ENCODE assay signal across 21 mouse cellular contexts in the genomic region with DNA sequence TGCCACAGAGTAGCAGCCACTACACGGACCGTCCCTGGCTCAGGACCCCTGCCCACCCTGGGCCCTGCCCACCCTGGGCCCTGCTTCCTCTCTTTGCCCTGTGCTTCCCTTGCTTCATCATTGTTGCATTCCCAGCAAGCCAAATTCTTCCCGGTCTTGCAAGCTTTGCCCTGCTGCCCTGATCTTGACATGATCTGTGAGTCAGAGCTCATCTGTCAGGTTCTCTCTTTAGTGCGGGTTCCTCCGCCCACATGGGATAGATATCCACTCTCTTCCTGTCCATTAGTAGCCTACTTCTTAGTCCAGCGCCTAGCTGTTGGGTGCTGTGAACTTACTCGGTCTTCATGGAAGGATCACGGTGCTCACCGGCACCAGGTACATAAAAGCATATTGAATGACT.
A peak's percentile ranks its signal among the peaks of the same experiment; 100 is the strongest.
DNase-seq lines count a peak whose midpoint lies in the region; ATAC-seq lines count a peak whose summit lies in the region.
"Had no signal": no experiment of that assay in that cellular context is flagged by ENCODE, and none has a peak within 500 bp of the region (broad histone marks: within the 10 kb centered on the region; RNA-seq: fewer than 3 reads in every experiment).

No protein-coding gene starts in this region.

- H3K9me3 ChIP-seq in forebrain, embryonic 14.5 days (replicated peaks; ENCODE audit: control insufficient read depth, low read length), result no peaks in the 10 kb centered on the region
- H3K9me3 ChIP-seq: embryonic facial prominence, embryonic 10.5 days; embryonic facial prominence, embryonic 12.5 days; forebrain, embryonic 13.5 days; G1E had no signal

- H3K27ac ChIP-seq in forebrain, embryonic 14.5 days (ENCODE audit: low read depth, low read length), result no peak overlapping the region
- H3K27ac ChIP-seq: embryonic facial prominence, embryonic 10.5 days; embryonic facial prominence, embryonic 12.5 days; forebrain, embryonic 13.5 days had no signal

- no peak overlapping the region for H3K9ac ChIP-seq in forebrain, embryonic 14.5 days (ENCODE audit: low read length)
- H3K9ac ChIP-seq: embryonic facial prominence, embryonic 12.5 days; forebrain, embryonic 13.5 days had no signal

- peak; percentile 67 for DNase-seq in adrenal gland, adult 2 months
- no peak for DNase-seq in adrenal gland, postnatal 4 days (ENCODE audit: low spot score in 2 of 2)
- peak; percentile 58 for DNase-seq in 3T3-L1 (ENCODE audit: low read depth, low spot score)
- DNase-seq in NIH3T3 (ENCODE audit: low read depth), result peak; percentile 16
- DNase-seq in adrenal gland, postnatal 14 days, result peak; percentile 46
- no peak for DNase-seq in gastrocnemius, postnatal 4 days (ENCODE audit: low spot score in 2 of 2)
- no peak for DNase-seq in forebrain, embryonic 14.5 days (ENCODE audit: low spot score)
- DNase-seq in layer of hippocampus, postnatal 14 days (ENCODE audit: low spot score in 2 of 2), result no peak
- DNase-seq: B cell, adult 2 months; cerebellum, adult 11-12 months; cerebellum, adult 2 months; cerebellum, adult 9-10 months; cerebellum, postnatal 10 days; cerebellum, postnatal 25 days; gastrocnemius, adult 2 months had no signal

- H3K4me1 ChIP-seq in forebrain, embryonic 14.5 days (ENCODE audit: control insufficient read depth, insufficient read depth, low read length), result no peaks in the 10 kb centered on the region
- H3K4me1 ChIP-seq: embryonic facial prominence, embryonic 10.5 days; embryonic facial prominence, embryonic 12.5 days; forebrain, embryonic 13.5 days had no signal

- no peaks in the 10 kb centered on the region for H3K27me3 ChIP-seq in forebrain, embryonic 14.5 days (replicated peaks; ENCODE audit: control insufficient read depth, insufficient read depth, low read length)
- H3K27me3 ChIP-seq: embryonic facial prominence, embryonic 12.5 days; forebrain, embryonic 13.5 days had no signal

- 92% methylated on average over 9 of the region's 9 CpGs for WGBS in forebrain, embryonic 14.5 days

- H3K4me3 ChIP-seq in forebrain, embryonic 14.5 days (ENCODE audit: low read depth, low read length), result no peak overlapping the region
- H3K4me3 ChIP-seq: embryonic facial prominence, embryonic 10.5 days; embryonic facial prominence, embryonic 12.5 days; forebrain, embryonic 13.5 days; gastrocnemius, adult 2 months had no signal

- H3K4me2 ChIP-seq in forebrain, embryonic 14.5 days (ENCODE audit: low read length), result no peak overlapping the region
- H3K4me2 ChIP-seq: embryonic facial prominence, embryonic 12.5 days; forebrain, embryonic 13.5 days had no signal

- ATAC-seq in forebrain, embryonic 14.5 days, result no peak
- ATAC-seq: CD4-positive, CD25-positive, alpha-beta regulatory T cell, adult 4 months; forebrain, embryonic 13.5 days; forebrain, embryonic 16.5 days had no signal

- no peaks in the 10 kb centered on the region for H3K36me3 ChIP-seq in forebrain, embryonic 14.5 days (ENCODE audit: control insufficient read depth, insufficient read depth, low read length)
- H3K36me3 ChIP-seq: G1E had no signal

Comparison
In these comparisons a context has a peak if more than half of its experiments do, and no peak if none do; other contexts are left out.
1. DNase-seq: peak in adrenal gland, adult 2 months (single experiment), 3T3-L1 (single experiment), NIH3T3 (single experiment) and adrenal gland, postnatal 14 days (single experiment); none in adrenal gland, postnatal 4 days (0 of 2), gastrocnemius, postnatal 4 days (0 of 2), forebrain, embryonic 14.5 days (single experiment) and layer of hippocampus, postnatal 14 days (0 of 2).